Mouse (Mus musculus): ENCODE measurements at regions not wholly inside any gene's neighbourhood (a gene's known extent, or its start where the extent isn't known, plus 50 kb on each side); places are given as distances from the start of the nearest gene placed in this dataset.

DNA sequence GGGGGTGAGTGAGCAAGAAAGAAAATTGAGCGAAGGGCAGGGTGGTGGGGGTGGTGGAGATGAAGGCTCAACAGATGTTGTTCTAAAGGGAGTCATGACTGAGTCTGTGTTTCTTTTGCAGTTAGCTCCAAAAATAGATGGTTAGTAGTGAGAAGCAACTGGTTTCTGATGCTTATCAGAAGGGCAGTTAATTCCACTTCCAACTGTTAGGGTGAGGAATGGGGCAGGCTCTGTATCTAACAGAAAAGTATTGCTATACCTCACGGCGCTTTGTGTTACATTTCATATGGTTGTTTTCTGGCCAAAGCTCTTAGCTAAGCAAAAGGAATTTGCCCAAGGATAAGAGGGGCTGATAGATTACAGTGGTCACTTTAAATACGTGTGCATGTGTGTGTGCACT is 120.3 kb downstream of the Slc30a10 start:
- Histone ChIP-seq H3K9ac (ENCODE audit: low read length) (no peak overlapping the region), H3K4me2 (ENCODE audit: low read depth, low read length) (no peak overlapping the region), H3K4me3 (ENCODE audit: low read length) (no peak overlapping the region), H3K27ac (ENCODE audit: low read length) (no peak overlapping the region), H3K36me3 (ENCODE audit: control insufficient read depth, insufficient read depth) (no peaks in the 10 kb centered on the region), H3K9me3 (replicated peaks; ENCODE audit: control insufficient read depth, low read length) (no peaks in the 10 kb centered on the region), H3K4me1 (ENCODE audit: control insufficient read depth, insufficient read depth, low read length) (no peaks in the 10 kb centered on the region), H3K27me3 (ENCODE audit: control insufficient read depth, insufficient read depth, low read length) (no peaks in the 10 kb centered on the region)
- no peak for ATAC-seq (replicated peaks; ENCODE audit: extremely low read depth, insufficient read depth, low FRiP score)
- 42% methylated on average over 4 of the region's 4 CpGs for WGBS

DNA sequence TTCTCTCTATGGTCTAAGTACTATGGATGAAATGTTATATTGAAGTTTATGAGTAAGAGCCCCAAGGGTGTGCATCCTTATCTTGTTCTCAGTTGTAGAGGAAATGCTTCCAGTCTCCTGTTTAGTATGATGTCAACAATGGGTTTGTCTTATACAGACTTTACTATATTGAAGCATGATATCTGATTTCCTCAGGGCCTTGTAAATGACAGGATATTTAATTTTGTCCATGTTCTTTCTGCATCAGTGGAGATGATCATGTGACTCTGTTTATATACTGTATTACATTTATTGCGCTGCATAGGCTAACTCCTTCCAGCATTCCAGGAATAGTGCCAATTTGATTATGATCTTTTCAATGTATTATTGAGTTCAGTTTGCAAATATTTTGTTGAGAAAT is 125.2 kb downstream of the Slc30a10 start:
- no peak for ATAC-seq (replicated peaks; ENCODE audit: extremely low read depth, insufficient read depth, low FRiP score)

DNA sequence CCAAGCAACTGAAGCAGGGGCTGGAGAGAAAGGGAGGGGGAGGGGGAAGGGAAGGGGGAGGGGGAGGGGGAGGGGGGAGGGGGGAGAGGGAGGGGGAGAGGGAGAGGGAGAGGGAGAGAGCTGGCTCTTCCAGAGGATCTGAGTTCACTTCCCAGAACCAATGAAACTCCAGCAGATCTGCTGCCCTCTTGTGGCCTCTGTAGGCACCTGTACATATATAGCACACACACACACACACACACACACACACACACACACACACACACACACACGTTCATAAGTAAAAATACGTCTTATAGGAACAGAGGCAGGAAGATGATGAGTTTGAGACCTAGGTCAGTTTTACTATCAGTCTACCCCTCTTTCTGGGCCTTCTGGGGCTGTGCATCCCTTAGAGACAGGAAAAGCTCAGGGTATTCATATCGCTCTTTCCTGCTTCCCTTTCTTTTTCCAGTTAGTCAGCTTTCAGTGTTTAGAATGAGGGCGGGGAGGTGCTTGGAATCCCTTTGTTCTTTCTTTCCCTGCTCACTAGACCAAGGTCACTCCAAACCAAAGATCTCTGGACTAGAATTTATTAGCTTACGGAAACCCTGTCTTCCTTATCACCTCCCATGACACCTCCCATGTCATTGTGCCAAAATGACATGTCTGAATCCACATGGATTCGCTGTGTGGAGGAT is 130.7 kb downstream of the Slc30a10 start:
- Histone ChIP-seq H3K27me3 (ENCODE audit: control insufficient read depth, insufficient read depth, low read length) (no peaks in the 10 kb centered on the region), H3K4me3 (ENCODE audit: low read length) (no peak overlapping the region), H3K4me1 (ENCODE audit: control insufficient read depth, insufficient read depth, low read length) (no peaks in the 10 kb centered on the region), H3K4me2 (ENCODE audit: low read depth, low read length) (no peak overlapping the region), H3K27ac (ENCODE audit: low read length) (no peak overlapping the region), H3K36me3 (ENCODE audit: control insufficient read depth, insufficient read depth) (no peaks in the 10 kb centered on the region), H3K9me3 (replicated peaks; ENCODE audit: control insufficient read depth, low read length) (no peaks in the 10 kb centered on the region), H3K9ac (ENCODE audit: low read length) (no peak overlapping the region)
- WGBS: 78% methylated on average over 6 of the region's 6 CpGs
- no peak for ATAC-seq (replicated peaks; ENCODE audit: extremely low read depth, insufficient read depth, low FRiP score)

More for the DNA sequence above, 125.2 kb downstream of the Slc30a10 start:
- Histone ChIP-seq H3K4me3 (ENCODE audit: low read length) (no peak overlapping the region), H3K9ac (ENCODE audit: low read length) (no peak overlapping the region), H3K4me1 (ENCODE audit: control insufficient read depth, insufficient read depth, low read length) (no peaks in the 10 kb centered on the region), H3K27me3 (ENCODE audit: control insufficient read depth, insufficient read depth, low read length) (no peaks in the 10 kb centered on the region), H3K27ac (ENCODE audit: low read length) (no peak overlapping the region), H3K9me3 (replicated peaks; ENCODE audit: control insufficient read depth, low read length) (no peaks in the 10 kb centered on the region), H3K36me3 (ENCODE audit: control insufficient read depth, insufficient read depth) (no peaks in the 10 kb centered on the region), H3K4me2 (ENCODE audit: low read depth, low read length) (no peak overlapping the region)
- 76% methylated on average over 1 of the region's 1 CpGs for WGBS

DNA sequence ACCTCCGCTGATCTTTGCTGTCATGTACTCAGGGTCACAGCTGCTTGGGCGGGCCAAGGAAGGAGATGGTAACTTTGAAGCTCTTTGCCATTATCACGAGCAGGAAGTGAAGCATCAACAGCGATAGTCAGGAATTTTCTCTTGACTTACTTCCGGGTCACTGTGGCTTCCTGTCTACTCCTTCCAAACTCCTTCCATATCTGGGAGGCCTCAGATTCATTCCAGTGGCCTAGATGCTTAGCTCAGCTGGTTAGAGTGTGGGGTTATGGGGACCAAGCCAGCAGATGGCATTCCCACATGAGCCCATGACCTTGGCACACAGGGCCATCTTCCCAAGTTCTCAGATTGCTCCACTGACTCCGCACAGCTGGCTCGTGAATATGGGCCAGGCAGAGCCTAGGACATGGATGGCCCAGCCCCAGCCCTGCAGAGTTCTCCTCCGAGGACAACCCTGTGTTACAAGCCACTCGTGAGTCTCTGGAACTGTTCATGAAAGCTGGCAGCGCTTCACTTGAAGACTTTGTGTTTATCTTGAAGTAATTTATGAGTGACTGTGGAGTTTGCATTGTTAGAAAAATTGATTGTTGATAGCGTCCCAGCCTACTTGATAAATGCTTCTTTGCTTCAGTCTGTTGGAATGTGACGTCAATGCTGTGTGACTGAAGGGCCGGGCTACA is 133.2 kb downstream of the Slc30a10 start:
- H3K9me3 ChIP-seq (replicated peaks; ENCODE audit: control insufficient read depth, low read length): no peaks in the 10 kb centered on the region
- no peaks in the 10 kb centered on the region for H3K27me3 ChIP-seq (ENCODE audit: control insufficient read depth, insufficient read depth, low read length)
- ATAC-seq (replicated peaks; ENCODE audit: extremely low read depth, insufficient read depth, low FRiP score): no peak
- no peaks in the 10 kb centered on the region for H3K36me3 ChIP-seq (ENCODE audit: control insufficient read depth, insufficient read depth)
- H3K4me3 ChIP-seq (ENCODE audit: low read length): no peak overlapping the region
- no peaks in the 10 kb centered on the region for H3K4me1 ChIP-seq (ENCODE audit: control insufficient read depth, insufficient read depth, low read length)
- H3K4me2 ChIP-seq (ENCODE audit: low read depth, low read length): no peak overlapping the region
- H3K27ac ChIP-seq (ENCODE audit: low read length): no peak overlapping the region
- no peak overlapping the region for H3K9ac ChIP-seq (ENCODE audit: low read length)
- WGBS: 52% methylated on average over 13 of the region's 13 CpGs

DNA sequence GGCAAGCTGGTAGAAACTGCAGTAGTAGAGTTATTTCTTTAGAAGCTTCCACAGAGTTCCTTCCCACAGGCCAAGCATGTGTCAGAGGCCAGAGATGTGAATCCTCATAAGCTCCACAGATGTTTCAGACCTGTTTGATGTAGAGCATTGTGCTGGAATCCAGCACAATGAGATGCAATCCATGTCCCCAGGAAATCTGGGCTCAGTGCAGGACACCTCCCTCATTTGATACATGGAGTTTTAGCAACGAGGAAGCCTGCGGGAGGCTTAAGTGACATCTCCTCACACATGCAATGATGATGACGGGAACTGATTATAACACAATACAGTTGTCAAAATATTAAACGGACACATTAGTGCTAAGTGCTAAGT is 133.7 kb downstream of the Slc30a10 start:
- 51% methylated on average over 4 of the region's 4 CpGs for WGBS
- Histone ChIP-seq H3K4me2 (ENCODE audit: low read depth, low read length) (no peak overlapping the region), H3K9me3 (replicated peaks; ENCODE audit: control insufficient read depth, low read length) (no peaks in the 10 kb centered on the region), H3K4me3 (ENCODE audit: low read length) (no peak overlapping the region), H3K4me1 (ENCODE audit: control insufficient read depth, insufficient read depth, low read length) (no peaks in the 10 kb centered on the region), H3K27me3 (ENCODE audit: control insufficient read depth, insufficient read depth, low read length) (no peaks in the 10 kb centered on the region), H3K27ac (ENCODE audit: low read length) (no peak overlapping the region), H3K36me3 (ENCODE audit: control insufficient read depth, insufficient read depth) (no peaks in the 10 kb centered on the region), H3K9ac (ENCODE audit: low read length) (no peak overlapping the region)
- no peak for ATAC-seq (replicated peaks; ENCODE audit: extremely low read depth, insufficient read depth, low FRiP score)

DNA sequence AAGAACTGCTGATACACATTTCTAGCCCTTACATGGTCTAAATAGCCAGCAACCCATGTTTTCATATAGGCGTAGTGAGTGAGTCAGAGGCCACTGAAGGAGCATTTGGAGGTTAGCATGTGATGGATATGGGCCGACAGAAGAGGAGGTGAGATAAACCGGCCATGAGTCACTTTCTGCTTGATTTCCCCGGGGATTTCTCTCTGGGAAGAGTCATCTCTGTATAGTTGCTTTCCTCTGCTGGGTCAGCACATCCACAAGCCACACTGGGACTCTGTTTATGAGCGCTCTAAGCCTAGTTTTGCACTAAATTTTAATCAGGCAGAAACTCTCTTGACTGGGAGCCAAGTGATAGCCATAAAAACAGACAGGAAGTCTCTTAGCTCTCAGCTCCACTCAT is 142.2 kb downstream of the Slc30a10 start:
- H3K27me3 ChIP-seq (ENCODE audit: control insufficient read depth, insufficient read depth, low read length): no peaks in the 10 kb centered on the region
- no peak overlapping the region for H3K4me3 ChIP-seq (ENCODE audit: low read length)
- H3K9ac ChIP-seq (ENCODE audit: low read length): no peak overlapping the region
- no peak overlapping the region for H3K27ac ChIP-seq (ENCODE audit: low read length)
- no peak overlapping the region for H3K4me2 ChIP-seq (ENCODE audit: low read depth, low read length)
- WGBS: 70% methylated on average over 5 of the region's 5 CpGs
- ATAC-seq (replicated peaks; ENCODE audit: extremely low read depth, insufficient read depth, low FRiP score): no peak
- H3K4me1 ChIP-seq (ENCODE audit: control insufficient read depth, insufficient read depth, low read length): peaks cover 3% of the 10 kb centered on the region
- H3K9me3 ChIP-seq (replicated peaks; ENCODE audit: control insufficient read depth, low read length): no peaks in the 10 kb centered on the region; the same call in 1 of the 2 replicates
- no peaks in the 10 kb centered on the region for H3K36me3 ChIP-seq (ENCODE audit: control insufficient read depth, insufficient read depth)

DNA sequence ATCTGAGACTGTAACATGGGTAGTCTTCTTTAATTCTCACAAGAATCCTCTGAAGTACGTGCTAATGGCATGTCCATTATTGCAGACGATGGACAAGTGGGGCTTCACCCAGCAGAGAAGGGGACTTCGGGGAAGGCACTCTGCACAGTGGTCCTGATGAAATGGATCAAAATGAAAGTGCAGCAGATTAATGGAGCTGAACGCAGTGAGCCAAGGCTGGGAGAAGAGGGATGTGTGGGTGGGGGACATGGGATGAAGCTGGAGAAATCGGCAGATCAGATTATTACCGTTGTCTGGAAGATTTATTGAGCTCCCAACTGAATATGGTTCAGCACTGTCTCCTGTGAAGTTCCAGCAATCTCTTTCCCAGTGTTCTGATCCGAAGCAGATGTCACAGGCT is 143.9 kb downstream of the Slc30a10 start:
- 74% methylated on average over 7 of the region's 7 CpGs for WGBS
- Histone ChIP-seq H3K4me3 (ENCODE audit: low read length) (no peak overlapping the region), H3K9me3 (replicated peaks; ENCODE audit: control insufficient read depth, low read length) (no peaks in the 10 kb centered on the region; the same call in 1 of the 2 replicates), H3K4me2 (ENCODE audit: low read depth, low read length) (no peak overlapping the region), H3K36me3 (ENCODE audit: control insufficient read depth, insufficient read depth) (no peaks in the 10 kb centered on the region), H3K27me3 (ENCODE audit: control insufficient read depth, insufficient read depth, low read length) (no peaks in the 10 kb centered on the region), H3K4me1 (ENCODE audit: control insufficient read depth, insufficient read depth, low read length) (peaks cover 3% of the 10 kb centered on the region), H3K27ac (ENCODE audit: low read length) (no peak overlapping the region), H3K9ac (ENCODE audit: low read length) (no peak overlapping the region)
- no peak for ATAC-seq (replicated peaks; ENCODE audit: extremely low read depth, insufficient read depth, low FRiP score)

DNA sequence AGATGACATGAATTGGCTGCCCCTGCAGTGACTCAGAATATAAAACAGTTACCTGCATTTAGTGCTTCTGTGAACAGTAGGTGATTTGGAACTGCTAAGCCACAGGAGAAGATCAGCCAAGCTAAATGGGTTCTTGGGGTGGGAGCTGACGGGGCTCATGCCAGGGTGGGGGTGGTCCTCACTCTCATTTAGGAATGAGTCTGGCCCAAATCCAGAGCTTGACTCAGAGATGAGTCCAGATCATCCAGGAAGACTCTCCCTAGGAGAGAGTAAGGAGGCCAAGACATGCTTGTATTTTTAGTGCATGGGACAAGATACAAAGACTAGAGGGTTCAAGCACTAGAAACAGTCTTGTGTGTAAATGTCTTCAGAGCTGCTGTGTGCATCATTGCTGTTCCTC is 146.5 kb downstream of the Slc30a10 start:
- H3K27ac ChIP-seq (ENCODE audit: low read length): no peak overlapping the region
- no peak overlapping the region for H3K4me2 ChIP-seq (ENCODE audit: low read depth, low read length)
- H3K27me3 ChIP-seq (ENCODE audit: control insufficient read depth, insufficient read depth, low read length): no peaks in the 10 kb centered on the region
- no peaks in the 10 kb centered on the region; the same call in 1 of the 2 replicates for H3K9me3 ChIP-seq (replicated peaks; ENCODE audit: control insufficient read depth, low read length)
- no peak for ATAC-seq (replicated peaks; ENCODE audit: extremely low read depth, insufficient read depth, low FRiP score)
- H3K4me1 ChIP-seq (ENCODE audit: control insufficient read depth, insufficient read depth, low read length): no peaks in the 10 kb centered on the region
- 84% methylated on average over 1 of the region's 1 CpGs for WGBS
- no peaks in the 10 kb centered on the region for H3K36me3 ChIP-seq (ENCODE audit: control insufficient read depth, insufficient read depth)
- no peak overlapping the region for H3K9ac ChIP-seq (ENCODE audit: low read length)
- no peak overlapping the region for H3K4me3 ChIP-seq (ENCODE audit: low read length)

DNA sequence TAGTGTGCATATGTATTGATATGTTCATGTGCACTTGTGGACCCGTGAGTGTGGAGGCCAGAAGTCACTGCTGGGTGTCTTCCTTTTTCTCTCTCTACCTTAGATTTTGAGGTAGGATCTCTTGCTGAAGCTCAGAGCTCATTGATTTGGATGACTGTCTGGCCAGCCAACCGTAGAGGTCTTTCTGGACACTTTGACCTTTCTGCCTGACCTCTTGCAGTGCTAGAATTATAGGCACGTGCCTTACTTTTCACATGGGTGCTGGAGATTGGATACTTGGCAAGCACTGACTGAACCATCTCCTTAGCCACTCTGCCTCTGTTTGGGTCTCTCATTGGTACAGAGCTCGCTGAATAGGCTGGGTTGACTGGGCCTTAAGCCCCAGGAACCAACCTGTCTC is 151.3 kb downstream of the Slc30a10 start:
- Histone ChIP-seq H3K9ac (ENCODE audit: low read length) (no peak overlapping the region), H3K27me3 (ENCODE audit: control insufficient read depth, insufficient read depth, low read length) (no peaks in the 10 kb centered on the region), H3K4me1 (ENCODE audit: control insufficient read depth, insufficient read depth, low read length) (no peaks in the 10 kb centered on the region), H3K4me3 (ENCODE audit: low read length) (no peak overlapping the region), H3K36me3 (ENCODE audit: control insufficient read depth, insufficient read depth) (no peaks in the 10 kb centered on the region), H3K27ac (ENCODE audit: low read length) (no peak overlapping the region), H3K9me3 (replicated peaks; ENCODE audit: control insufficient read depth, low read length) (no peaks in the 10 kb centered on the region), H3K4me2 (ENCODE audit: low read depth, low read length) (no peak overlapping the region)
- ATAC-seq (replicated peaks; ENCODE audit: extremely low read depth, insufficient read depth, low FRiP score): no peak
- WGBS: 80% methylated on average over 4 of the region's 4 CpGs
